Mouse (Mus musculus): ENCODE data around the gene Adra2a.

Adra2a gene

GRCm38 (mm10) chr19:54043851-54044250, at the start of gene Adra2a:
Adra2a (plus strand) TSS chr19:54044151.
- no peak for DNase-seq (ENCODE audit: low read depth, low spot score)

- DNase-seq (ENCODE audit: low read depth, low spot score): no peak
Measured at GRCm38 (mm10) chr19:53994276-53994675, 49.7 kb upstream of the Adra2a start.

GRCm38 (mm10) chr19:54010973-54011372, 33.0 kb upstream of the Adra2a start:
- no peak for DNase-seq (ENCODE audit: low read depth, low spot score)

DNA sequence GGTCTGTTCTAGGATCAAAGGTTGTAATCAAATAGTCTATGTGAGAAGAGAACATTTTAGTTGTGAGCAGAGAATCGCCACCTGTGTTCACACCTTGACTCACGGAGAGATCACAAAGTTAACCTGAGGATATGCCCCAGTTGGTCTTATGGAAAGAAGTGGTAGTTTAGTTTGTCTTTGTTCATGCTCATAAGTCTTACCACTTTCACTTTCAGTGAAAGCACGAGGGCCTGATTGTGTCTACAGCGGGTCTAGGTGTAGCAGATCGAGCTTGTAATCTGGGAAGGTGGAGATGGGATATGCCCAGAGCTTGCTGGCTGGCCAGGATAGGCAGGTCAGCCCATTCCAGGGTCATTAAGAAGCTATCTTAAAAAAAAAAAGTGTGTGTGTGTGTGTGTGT, 29.0 kb upstream of the Adra2a start:
- DNase-seq (ENCODE audit: low read depth, low spot score): no peak

DNA sequence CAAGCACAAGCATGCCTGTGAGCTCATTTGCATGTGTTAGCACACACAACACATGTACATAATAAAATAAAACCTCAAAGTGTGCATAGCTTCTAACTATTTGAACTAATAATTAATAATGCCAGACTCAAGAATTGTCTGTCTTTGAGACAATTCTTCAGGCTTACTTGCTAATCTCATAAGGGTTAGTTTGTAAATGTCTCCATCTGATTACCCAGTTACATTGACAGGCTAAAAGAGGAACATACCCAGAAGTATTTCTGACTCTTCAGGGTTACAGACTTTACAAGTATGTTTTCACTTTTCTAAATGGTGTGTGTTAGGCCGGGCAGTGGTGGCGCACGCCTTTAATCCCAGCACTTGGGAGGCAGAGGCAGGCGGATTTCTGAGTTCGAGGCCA, 28.4 kb upstream of the Adra2a start:
- no peak for DNase-seq (ENCODE audit: low read depth, low spot score)

- DNase-seq (ENCODE audit: low read depth, low spot score): no peak
Measured at GRCm38 (mm10) chr19:54035100-54035499, 8.9 kb upstream of the Adra2a start.

GRCm38 (mm10) chr19:54039441-54039840, 4.5 kb upstream of the Adra2a start:
- no peak for DNase-seq (ENCODE audit: low read depth, low spot score)

DNA sequence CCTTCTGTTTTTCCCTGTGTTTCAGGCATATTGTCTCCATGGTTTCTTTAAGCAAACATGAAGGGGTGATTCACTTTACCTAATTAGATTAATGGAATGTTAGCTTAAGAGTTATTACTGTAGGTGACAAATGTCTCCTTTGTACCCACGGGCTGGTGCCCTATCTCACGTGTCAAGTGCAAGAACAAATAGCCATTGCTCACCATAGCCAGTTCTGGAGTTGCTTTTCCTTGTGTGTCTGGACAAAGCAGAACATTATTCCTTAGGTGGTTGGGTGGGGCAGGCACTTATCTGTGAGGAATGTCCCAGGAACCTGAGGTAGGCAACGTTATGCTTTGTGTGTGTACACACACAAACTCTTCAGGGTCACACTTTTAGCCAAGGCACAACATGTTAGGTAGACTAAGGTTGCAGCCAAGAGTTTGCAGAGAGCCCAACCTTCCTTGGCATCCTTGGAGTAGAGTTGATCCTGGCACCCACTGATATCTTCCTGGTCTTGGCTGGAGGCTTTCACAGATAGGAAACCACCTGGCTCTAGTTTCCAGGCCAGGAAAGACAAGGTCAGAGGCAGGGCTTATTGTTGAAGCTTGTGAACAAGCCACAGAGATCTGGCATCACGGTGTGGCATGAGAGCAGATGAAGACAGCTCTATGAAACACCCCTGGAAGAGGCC, 3.5 kb upstream of the Adra2a start:
- no peak for DNase-seq (ENCODE audit: low read depth, low spot score)

DNA sequence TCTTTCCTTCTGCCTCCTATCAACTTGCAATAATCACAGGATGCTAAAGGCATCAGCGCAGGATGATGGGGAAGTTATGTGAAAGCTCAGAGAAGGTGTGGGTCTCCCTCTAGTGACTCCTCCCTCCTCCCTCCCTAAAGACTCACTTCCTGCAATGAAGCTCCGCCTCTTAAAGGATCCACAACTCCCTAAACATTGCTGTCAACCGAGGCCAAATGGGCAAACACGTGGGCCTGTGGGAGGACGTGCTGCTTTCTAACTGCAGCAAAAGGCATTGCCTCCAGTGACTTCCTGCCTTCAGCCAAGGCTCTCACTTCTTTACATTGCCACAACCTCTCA, 3.0 kb upstream of the Adra2a start:
- no peak for DNase-seq (ENCODE audit: low read depth, low spot score)

DNA sequence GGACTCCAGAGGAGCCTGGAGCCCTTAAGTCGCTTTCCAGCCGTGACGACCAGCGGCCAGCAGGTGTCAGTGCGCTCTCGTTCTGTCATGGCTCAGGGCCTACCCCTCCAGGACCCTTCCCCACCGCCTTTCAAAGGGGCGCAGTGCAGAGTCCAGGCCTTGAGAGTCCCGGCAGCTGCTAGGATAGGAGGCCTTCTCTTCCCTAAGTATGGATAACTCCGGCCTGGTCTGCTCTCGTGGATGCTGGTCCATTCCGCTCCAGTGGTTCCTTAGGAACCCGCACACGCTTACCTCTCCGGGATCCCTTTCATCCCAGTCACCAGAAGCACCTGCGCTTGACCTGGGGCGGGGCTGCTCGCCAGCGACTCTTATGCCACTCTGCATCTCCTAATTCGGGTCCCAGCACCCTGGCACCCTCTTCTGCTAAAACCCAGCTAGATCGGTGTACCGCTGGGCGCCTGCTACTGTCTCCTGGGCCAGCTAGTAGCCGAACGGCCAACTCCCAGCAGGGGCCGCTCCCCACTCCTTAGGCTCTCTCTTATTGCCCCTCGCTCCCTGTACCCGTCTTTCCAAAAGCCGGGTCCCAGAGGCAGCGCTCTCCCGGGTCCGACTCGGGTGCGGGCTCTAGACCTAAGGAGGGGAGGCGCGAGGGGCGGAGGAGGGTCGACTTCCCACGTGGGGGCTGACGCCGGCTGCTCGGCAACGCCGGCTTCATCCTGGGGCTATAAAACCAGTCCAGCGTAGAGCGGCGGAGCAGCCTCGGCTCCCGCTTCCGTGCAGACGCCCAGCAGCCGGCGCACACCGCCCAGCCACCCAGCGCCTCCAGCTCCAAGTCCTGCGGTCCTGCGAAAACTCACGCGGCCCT, 788 bp downstream of the Adra2a start:
- DNase-seq (ENCODE audit: low read depth, low spot score): peak; percentile 54

DNA sequence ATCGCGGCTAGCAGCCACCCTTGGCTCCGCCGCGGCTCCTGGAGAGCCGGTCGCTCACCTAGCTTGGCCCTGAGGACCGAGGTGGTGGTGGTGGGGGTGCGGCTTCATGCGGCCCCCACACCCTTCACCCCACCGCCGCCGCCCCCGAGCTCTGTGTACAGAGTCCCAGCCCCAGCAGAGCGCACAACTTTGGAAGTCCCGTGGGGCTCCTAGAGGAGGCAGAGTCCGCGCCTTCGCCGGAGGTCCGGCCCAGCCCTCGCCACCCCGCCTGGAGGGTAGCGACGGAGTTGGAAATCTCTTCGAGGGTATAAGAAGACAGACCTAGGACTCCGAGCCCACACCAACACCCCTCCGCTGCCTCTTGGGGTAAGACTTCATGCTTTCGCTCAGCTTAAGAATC, 1.5 kb downstream of the Adra2a start:
- DNase-seq (ENCODE audit: low read depth, low spot score): no peak

- no peak for DNase-seq (ENCODE audit: low read depth, low spot score)
Measured at GRCm38 (mm10) chr19:54045931-54046683, 2.2 kb downstream of the Adra2a start.

DNA sequence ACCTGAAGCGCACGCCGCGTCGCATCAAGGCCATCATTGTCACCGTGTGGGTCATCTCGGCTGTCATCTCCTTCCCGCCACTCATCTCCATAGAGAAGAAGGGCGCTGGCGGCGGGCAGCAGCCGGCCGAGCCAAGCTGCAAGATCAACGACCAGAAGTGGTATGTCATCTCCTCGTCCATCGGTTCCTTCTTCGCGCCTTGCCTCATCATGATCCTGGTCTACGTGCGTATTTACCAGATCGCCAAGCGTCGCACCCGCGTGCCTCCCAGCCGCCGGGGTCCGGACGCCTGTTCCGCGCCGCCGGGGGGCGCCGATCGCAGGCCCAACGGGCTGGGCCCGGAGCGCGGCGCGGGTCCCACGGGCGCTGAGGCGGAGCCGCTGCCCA, 2.7 kb downstream of the Adra2a start:
- no peak for DNase-seq (ENCODE audit: low read depth, low spot score)

DNA sequence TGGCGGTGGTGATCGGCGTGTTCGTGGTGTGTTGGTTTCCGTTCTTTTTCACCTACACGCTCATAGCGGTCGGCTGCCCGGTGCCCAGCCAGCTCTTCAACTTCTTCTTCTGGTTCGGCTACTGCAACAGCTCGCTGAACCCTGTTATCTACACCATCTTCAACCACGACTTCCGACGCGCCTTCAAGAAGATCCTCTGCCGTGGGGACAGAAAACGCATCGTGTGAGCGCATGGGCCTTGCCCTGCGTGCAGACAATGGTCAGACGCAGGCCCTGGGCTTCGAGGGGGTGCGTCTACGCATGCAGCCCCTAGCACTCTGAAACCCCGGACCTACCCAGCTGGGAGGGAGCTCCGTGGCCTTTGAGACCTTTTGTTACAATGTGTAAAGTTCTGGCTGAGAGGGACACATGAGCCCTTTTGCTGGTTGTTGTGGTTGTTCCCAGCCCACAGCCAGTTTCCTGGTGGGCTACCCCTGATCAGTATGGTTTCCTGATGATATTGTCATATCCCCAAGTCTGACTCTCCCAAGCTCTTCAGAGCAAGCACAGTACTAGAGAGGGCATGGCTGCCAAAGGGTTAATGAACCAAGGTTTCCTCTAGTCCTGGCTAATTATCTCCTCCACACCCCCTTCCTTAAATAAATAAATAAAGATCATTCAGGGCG, 3.6 kb downstream of the Adra2a start:
- DNase-seq (ENCODE audit: low read depth, low spot score): no peak

GRCm38 (mm10) chr19:54048161-54048885, 4.4 kb downstream of the Adra2a start:
- no peak for DNase-seq (ENCODE audit: low read depth, low spot score)

DNA sequence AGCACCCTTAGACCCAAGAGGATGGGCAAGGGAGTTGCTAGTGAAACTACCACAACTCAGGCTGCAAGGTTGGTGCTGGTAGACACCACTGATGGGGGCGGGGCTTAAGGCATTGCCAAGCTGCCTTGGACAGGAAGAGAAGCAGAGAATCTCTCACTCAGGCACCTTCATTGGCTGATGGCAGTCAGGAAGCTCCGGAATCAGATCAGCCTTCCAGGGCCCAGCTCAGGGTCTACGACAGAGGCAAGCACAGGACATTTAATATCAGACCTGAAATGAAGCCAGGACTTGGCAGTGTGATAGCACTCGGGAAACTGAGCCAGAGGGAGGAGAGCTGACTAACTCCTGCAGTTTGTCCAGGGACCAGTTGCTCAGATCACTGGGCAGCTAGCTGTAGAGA, 7.7 kb downstream of the Adra2a start:
- no peak for DNase-seq (ENCODE audit: low read depth, low spot score)

DNA sequence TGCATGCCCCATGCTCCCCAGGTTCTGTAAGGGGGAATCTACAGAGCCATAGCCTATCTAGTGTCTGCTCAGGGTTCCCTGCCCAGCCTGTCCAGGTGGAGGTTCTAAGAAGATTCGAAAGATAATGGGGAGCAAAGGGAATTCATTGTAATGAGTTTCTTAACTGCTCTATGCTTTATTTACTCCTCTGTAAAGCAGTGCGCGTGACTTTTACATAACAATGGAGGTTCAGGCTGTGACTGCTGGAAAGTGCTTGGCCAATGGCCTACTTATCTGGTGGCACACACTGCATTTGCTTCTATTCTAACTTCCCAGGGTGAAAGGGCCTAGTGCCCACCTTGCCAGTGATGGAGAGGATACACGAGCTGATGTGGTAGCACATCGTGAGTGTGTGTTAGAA, 11.9 kb downstream of the Adra2a start:
- DNase-seq (ENCODE audit: low read depth, low spot score): no peak

- DNase-seq (ENCODE audit: low read depth, low spot score): no peak
Measured at GRCm38 (mm10) chr19:54068447-54068846, 24.5 kb downstream of the Adra2a start.

DNA sequence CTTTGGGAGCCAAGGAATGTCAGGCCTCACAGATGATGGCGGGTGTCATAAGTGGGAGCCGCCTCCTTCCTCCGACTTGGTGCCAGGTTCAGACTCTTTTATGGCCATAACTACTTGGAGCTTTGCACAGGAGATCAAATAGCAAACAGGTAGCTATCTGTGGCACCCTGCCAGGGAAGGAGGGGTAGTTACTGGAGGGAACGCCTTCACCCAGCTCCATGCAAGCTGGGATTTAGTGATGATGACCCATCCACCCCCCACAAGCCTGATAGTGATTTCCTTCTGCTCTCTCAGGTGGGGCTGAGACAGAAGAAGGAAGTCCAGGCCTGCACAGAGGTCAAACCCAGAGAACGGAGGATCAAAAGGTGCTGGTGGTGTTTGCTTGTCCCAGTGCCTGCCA, 26.6 kb downstream of the Adra2a start:
- DNase-seq (ENCODE audit: low read depth, low spot score): no peak

- DNase-seq (ENCODE audit: low read depth, low spot score): no peak
Measured at GRCm38 (mm10) chr19:54072233-54072800, 28.4 kb downstream of the Adra2a start.

All from WW6 (cell line).